Mouse (Mus musculus): ENCODE data around the gene Gm32802.
"Not testable (repeated sequence)": the region's sequence is repeated elsewhere in the genome, so short reads cannot be mapped to it uniquely, and the experiment has no call there.

Gm32802 gene

GRCm38 (mm10) chr10:118258388-118258787 lies at the start of gene Gm32802:
TSS of gene Gm32802 (plus strand) at chr10:118258688.
- DNase-seq, result not testable (repeated sequence)

GRCm38 (mm10) chr10:118215719-118216393 lies 42.6 kb upstream of the Gm32802 start:
- DNase-seq, result peak; percentile 15

- not testable (repeated sequence) for DNase-seq
Observed at GRCm38 (mm10) chr10:118227629-118228028, 30.9 kb upstream of the Gm32802 start.

GRCm38 (mm10) chr10:118232607-118233006 lies 25.9 kb upstream of the Gm32802 start:
- DNase-seq, result not testable (repeated sequence)

- DNase-seq, result not testable (repeated sequence)
Observed at GRCm38 (mm10) chr10:118240680-118241079, 17.8 kb upstream of the Gm32802 start, which contains the start of gene Gm32717. TSS of gene Gm32717 (minus strand) at chr10:118240780.

GRCm38 (mm10) chr10:118249006-118249595 lies 9.4 kb upstream of the Gm32802 start:
- not testable (repeated sequence) for DNase-seq

- peak; percentile 83 for DNase-seq
Observed at GRCm38 (mm10) chr10:118250852-118251295, 7.6 kb upstream of the Gm32802 start.

GRCm38 (mm10) chr10:118268812-118269211 lies 10.3 kb downstream of the Gm32802 start:
- not testable (repeated sequence) for DNase-seq

GRCm38 (mm10) chr10:118271416-118271815 lies 12.9 kb downstream of the Gm32802 start:
- DNase-seq, result not testable (repeated sequence)

GRCm38 (mm10) chr10:118278069-118278468 lies 19.6 kb downstream of the Gm32802 start:
- not testable (repeated sequence) for DNase-seq

- not testable (repeated sequence) for DNase-seq
Observed at GRCm38 (mm10) chr10:118282565-118282964, 24.1 kb downstream of the Gm32802 start.

GRCm38 (mm10) chr10:118283016-118283415 lies 24.5 kb downstream of the Gm32802 start:
- not testable (repeated sequence) for DNase-seq

GRCm38 (mm10) chr10:118294938-118295337 lies 36.5 kb downstream of the Gm32802 start, which contains the start of gene Iltifb:
TSS of gene Iltifb (minus strand) at chr10:118295038.
- DNase-seq, result no peak

GRCm38 (mm10) chr10:118302133-118302532 lies 43.6 kb downstream of the Gm32802 start:
- not testable (repeated sequence) for DNase-seq
